8 mouse cellular contexts compared by ENCODE assay signal in genomic region chr4:32303674-32304073, GRCm38 (mm10).
DNase-seq lines count a peak whose midpoint lies in the region; ATAC-seq lines count a peak whose summit lies in the region.

No protein-coding gene starts in this region.

- H3K4me2 ChIP-seq in embryonic facial prominence, embryonic 12.5 days (replicated peaks) = peak overlapping the region; percentile 54

- H3K9ac ChIP-seq in embryonic facial prominence, embryonic 12.5 days = 0 out of 2 replicates have a peak overlapping the region, but pooled peaks have one; percentile 27

- WGBS in embryonic facial prominence, embryonic 12.5 days = 0% methylated on average over 8 of the region's 8 CpGs

- H3K9me3 ChIP-seq in embryonic facial prominence, embryonic 12.5 days = no peaks in the 10 kb centered on the region

- intact Hi-C loops in left cerebral cortex, postnatal 25 days (cut with DNase I) = loop anchor here (1.0 to 5.0 kb wide), 4 partner anchors 53 to 246 kb away; no protein-coding TSS in a partner anchor

- H3K36me3 ChIP-seq in embryonic facial prominence, embryonic 12.5 days = no peaks in the 10 kb centered on the region

- no peaks in the 10 kb centered on the region for H3K27me3 ChIP-seq in embryonic facial prominence, embryonic 12.5 days

- no peak overlapping the region for H3K4me3 ChIP-seq in embryonic facial prominence, embryonic 12.5 days

- DNase-seq in adrenal gland, postnatal 25 days = peak; percentile 86
- peak; percentile 99 for DNase-seq in heart, adult 11 months
- DNase-seq in kidney, adult 11 months = peak; percentile 93
- DNase-seq in left cerebral cortex, postnatal 25 days (ENCODE audit: low spot score in 2 of 2) = peak; percentile 82 to 97
- peak; percentile 92 for DNase-seq in right cerebral cortex, postnatal 4 days
- no peak for DNase-seq in natural killer cell, adult 2 months (ENCODE audit: low spot score in 2 of 2)

- peak; percentile 82 for ATAC-seq in embryonic facial prominence, embryonic 12.5 days (ENCODE audit: insufficient number of reproducible peaks, insufficient read depth, low FRiP score, low TSS enrichment)
- peak; percentile 65 for ATAC-seq in megakaryocyte-erythroid progenitor cell, adult 5-6 weeks (replicated peaks; ENCODE audit: low FRiP score, low TSS enrichment, poor library complexity, severe bottlenecking)

- H3K27ac ChIP-seq in embryonic facial prominence, embryonic 12.5 days = peak overlapping the region; percentile 97

- peaks cover 72% of the 10 kb centered on the region for H3K4me1 ChIP-seq in embryonic facial prominence, embryonic 12.5 days

Comparison
In these comparisons a context has a peak if more than half of its experiments do, and no peak if none do; other contexts are left out.
1. DNase-seq: peak in adrenal gland, postnatal 25 days (single experiment), heart, adult 11 months (single experiment), kidney, adult 11 months (single experiment), left cerebral cortex, postnatal 25 days (2 of 2) and right cerebral cortex, postnatal 4 days (single experiment); none in natural killer cell, adult 2 months (0 of 2).